Mouse (Mus musculus) left cerebral cortex, postnatal 14 days (tissue): Measurements from ENCODE around the gene Rasd1. TPM values are rescaled to one million over a fixed set of nuclear protein-coding genes. Genes with fewer than 3 reads are reported as not detected.
"Not testable (repeated sequence)": the region's sequence is repeated elsewhere in the genome, so short reads cannot be mapped to it uniquely, and the experiment has no call there.

ENCODE experiments used
- DNase-seq, 2 experiments: peaks; one replicate each; pipeline ENCODE4 v3.0.0; 2021 to 2022; ENCODE audit warnings: low spot score in 2 of 2, mixed read lengths in 1 of 2
- intact Hi-C: fragments of 180-260 bp; cut with DNase I; formaldehyde crosslinking; loops from one replicate; pipeline ENCODE4 v1.15.1; 2025
- total RNA-seq, 2 experiments: library from RNA; stranded (reverse); gene quantifications; 2 replicates each; pipeline ENCODE4 v1.2.3; 2021

The Rasd1 gene
- total RNA-seq, 2 experiments from 2014 or later = 6.5 to 6.6 TPM

GRCm38 (mm10) chr11:59963364-59964162 is 1.2 kb downstream of the Rasd1 start:
- DNase-seq = no peak
- intact Hi-C loops = loop anchor here (2.0 to 10.0 kb wide), 2 partner anchors 83 to 451 kb away; partner anchors contain the start of genes Atpaf2 and Gid4

DNA sequence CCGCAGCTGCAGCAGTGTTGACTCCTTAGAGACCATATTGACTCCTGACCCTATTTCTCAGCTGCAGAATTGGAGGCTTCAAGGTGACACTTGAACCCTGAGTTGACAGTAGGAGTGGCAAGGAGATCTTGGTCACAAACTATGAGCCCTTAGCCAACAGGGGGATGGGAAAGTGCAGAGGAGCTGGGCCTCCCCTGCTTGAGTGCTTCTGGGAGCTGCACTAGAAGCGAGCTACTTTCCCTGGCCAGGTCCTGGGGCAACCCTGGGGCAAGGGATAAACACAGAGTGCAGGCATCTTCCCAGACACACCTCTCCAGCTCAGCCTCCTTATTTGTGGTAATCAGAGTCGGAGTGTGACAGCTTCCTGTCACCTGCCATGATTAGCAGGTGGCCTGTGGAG is 2.2 kb downstream of the Rasd1 start:
- no peak for DNase-seq
- intact Hi-C loops = loop anchor here (10.0 kb wide), 1 partner anchor 452 kb away; the partner anchor contains the start of genes Atpaf2 and Gid4

GRCm38 (mm10) chr11:59961338-59961875 is 3.3 kb downstream of the Rasd1 start:
- DNase-seq = no peak
- intact Hi-C loops = loop anchor here (10.0 kb wide), 1 partner anchor 453 kb away; the partner anchor contains the start of genes Atpaf2 and Gid4

DNA sequence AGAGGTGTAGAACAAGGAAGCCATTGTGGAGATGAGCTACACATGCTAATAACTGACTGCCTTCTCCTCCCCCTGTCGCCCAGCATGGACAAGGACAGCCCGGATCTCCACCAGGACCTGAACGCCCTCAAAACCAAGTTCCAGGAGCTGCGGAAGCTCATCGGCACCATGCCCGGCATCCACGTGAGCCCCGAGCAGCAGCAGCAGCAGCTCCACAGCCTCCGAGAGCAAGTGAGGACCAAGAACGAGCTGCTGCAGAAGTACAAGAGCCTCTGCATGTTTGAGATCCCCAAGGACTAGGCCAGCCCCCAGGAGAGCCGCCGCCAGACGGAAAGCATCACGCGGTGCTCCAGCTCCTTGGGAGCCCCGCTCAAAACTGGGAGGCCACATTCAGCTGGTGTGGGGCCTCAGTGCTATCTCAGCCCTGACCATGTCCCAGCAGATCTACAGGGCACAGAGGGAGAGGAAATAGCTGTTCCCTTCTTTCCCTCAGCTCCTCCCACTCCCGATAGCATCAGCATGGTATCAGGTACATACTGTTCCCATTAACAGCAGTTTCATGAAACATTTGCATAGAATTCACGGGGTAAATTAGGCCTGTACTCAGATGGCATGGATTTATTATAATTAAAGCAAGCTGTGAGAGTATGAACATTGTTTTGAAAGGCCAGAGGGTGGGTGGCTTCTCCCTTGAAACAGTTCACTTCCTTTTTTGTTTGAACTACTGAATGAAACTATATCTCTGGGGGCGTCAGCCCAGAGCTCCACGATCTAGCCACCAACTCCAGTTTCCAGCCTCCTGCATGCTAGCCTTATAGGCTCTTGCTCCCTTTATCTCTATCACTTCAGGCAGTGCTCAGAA is 4.0 kb downstream of the Rasd1 start:
- DNase-seq = no peak
- intact Hi-C loops = loop anchor here (10.0 kb wide), 1 partner anchor 454 kb away; the partner anchor contains the start of genes Atpaf2 and Gid4

DNA sequence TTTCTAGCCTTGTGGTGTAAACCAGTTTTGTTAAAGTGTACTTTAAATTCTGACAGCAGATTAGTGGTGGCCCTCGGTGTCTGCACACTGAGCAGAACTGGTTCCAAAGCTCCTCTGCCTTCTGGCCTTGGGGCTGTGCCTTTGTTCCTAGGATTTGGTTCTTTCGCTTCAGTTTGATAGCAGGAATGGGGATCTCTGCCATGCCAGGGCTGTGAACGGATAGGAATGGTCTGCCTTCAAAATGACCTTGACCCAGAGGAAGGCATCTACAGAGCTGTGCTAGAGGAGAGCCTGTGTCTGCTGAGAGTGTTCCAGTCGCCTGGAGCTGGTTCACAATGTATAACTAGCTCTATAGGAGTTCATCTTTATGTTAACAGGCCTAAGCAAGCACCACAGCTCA is 5.3 kb downstream of the Rasd1 start:
- no peak for DNase-seq
- intact Hi-C loops = no loop called here

DNA sequence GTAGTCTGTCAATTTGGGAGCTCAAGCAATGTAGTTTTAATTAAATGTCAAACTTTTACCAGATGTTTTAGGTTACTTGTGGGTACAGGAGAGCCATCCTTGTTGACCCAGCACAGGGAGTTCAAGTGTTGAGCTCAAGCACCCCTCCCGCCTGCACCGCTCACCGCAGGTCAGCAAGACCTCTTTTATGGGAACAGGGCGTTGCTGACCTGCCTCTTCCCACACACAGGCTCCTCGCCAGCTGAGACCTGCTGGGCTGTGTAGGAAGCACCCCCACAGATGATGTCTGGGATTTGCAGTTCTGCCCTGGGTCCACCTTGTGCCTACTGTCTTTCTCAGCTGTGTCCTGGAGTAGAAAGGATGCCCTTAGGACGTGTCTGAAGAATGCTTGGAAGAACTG is 8.0 kb downstream of the Rasd1 start:
- intact Hi-C loops = no loop called here
- no peak for DNase-seq

GRCm38 (mm10) chr11:59952892-59953291 is 11.9 kb downstream of the Rasd1 start:
- intact Hi-C loops = no loop called here
- DNase-seq = no peak

DNA sequence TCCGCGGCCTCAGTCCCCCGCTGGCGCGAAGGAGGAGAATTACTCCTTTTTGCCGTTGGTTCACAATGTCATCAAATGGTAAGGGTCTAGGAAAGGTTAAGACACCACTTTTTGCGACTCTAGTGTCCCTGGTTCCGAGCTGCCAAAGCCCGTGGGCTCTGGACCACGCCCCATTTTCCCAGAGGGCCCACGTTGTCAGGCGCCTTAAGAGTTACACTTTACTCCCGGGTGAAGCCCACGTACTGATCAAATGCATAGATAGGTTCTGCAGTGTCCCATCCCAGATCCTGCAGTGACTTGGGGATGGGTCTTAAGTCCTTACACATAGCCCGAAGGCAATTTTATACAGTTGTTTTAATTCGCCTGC is 16.4 kb downstream of the Rasd1 start:
- intact Hi-C loops = loop anchor here (5.0 kb wide), 2 partner anchors 46 to 61 kb away; no protein-coding TSS in a partner anchor
- no peak for DNase-seq

DNA sequence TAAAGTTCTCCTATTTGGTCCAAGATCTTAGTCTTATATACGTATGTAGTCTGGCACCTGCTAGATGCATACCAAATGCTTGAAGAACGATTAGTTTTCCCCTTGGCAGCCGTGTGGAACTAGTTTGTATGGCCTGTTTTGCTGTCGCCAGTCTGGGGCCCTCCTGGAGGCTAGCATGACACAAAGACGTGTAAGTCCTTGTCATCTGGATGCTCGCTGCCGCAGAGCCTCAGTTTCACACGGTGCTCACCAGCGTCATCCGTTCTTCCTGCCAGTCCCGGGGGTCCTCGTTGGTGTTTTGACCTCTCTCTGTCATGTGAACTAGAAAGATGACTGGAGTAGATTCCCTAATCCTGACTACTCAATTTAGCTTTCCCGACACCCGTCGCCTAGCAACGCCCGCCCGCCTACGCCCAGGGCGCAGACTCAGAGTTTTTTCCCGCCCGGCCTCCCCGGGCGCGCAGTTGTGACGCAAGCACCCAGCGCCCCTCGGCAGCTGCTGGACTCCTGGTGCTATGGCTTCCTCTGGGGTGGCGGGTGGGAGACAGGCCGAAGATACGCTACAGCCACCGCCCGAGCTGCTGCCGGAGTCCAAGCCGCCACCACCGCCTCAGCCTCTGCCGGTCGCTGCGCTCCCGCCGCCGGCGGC is 16.9 kb downstream of the Rasd1 start, which contains the start of gene Med9:
Med9 (plus strand) TSS at position 455 of the 649 bp plus-strand sequence.
- intact Hi-C loops = loop anchor here (5.0 kb wide), 2 partner anchors 46 to 61 kb away; no protein-coding TSS in a partner anchor

DNA sequence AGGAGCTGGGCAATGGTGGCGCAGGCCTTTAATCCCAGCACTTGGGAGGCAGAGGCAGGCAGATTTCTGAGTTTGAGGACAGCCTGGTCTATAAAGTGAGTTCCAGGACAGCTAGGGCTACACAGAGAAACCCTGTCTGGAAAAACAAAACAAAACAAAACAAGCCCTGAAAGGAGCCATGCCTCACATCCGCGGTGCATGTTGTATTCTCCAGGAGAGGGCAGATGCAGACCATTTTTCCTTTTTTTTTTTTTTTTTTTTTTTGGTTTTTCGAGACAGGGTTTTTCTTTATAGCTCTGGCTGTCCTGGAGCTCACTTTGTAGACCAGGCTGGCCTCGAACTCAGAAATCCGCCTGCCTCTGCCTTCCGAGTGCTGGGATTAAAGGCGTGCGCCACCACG is 19.9 kb downstream of the Rasd1 start:
- not testable (repeated sequence) for DNase-seq
- intact Hi-C loops = loop anchor here (5.0 kb wide), 2 partner anchors 43 to 58 kb away; no protein-coding TSS in a partner anchor

More for the DNA sequence above, 16.9 kb downstream of the Rasd1 start, which contains the start of gene Med9:
- peak; percentile 96 to 97 for DNase-seq

DNA sequence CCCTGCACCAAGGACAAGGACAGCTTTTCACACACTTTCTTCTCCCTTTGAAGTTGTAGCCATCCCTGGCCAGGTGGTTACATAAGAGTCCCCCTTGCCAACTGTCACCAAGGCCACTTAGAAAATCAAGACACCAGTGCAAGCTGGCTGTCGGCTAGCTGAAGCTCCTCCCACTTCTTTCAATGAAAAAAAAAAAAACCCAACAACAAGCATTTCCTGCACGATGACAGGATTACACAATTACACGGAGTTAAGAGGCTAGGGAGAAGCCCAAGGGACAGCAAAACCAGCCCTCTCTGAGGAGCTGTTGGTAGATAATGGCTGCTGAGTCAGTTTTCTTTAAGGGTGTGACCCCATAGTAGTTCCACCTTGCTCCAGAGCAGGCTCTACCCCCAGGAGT is 23.4 kb downstream of the Rasd1 start:
- DNase-seq = no peak
- intact Hi-C loops = no loop called here

GRCm38 (mm10) chr11:59940645-59941044 is 24.1 kb downstream of the Rasd1 start:
- intact Hi-C loops = no loop called here
- DNase-seq = no peak

DNA sequence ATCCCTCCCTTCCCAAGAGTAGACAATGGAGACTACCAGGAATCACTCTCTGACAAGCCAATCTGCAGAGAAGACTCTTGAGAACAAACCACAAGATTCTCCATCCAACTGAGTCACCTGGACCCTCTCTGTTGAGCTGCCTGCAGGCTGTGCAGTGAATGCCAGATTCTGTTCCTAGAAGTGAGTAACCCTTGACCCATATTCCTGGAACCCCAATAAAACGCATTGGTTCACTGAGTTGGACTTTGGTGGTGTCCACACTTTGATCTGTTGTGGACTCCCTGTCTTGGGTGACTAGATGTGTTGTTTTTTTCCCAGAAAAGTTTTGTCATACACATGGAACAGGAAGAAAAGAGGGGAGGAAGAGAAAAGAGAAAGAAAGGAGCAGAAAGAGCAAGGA is 24.9 kb downstream of the Rasd1 start:
- intact Hi-C loops = no loop called here
- no peak for DNase-seq

GRCm38 (mm10) chr11:59937615-59938014 is 27.1 kb downstream of the Rasd1 start:
- intact Hi-C loops = no loop called here
- no peak for DNase-seq

GRCm38 (mm10) chr11:59937023-59937422 is 27.7 kb downstream of the Rasd1 start:
- intact Hi-C loops = no loop called here
- DNase-seq = no peak

DNA sequence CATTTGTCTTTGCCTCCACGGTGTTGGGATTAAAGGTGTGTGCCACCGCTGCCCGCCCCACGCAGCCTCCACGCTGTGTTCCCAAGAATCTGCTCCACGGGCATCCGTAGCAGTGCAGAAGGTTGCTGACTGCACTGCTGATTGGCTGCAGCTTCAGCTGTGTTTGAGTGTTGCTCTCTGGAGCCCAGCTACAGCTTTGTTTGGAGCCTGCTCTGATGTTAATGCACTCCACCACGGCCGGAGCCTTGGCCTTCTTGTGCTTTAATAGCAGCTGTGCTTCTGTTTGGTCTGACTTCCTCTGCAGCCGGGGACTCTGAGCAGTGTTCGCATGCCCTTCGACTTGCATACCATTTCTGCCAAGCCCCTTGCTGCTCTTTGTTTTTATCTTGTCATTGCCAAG is 30.8 kb downstream of the Rasd1 start:
- no peak for DNase-seq
- intact Hi-C loops = no loop called here

DNA sequence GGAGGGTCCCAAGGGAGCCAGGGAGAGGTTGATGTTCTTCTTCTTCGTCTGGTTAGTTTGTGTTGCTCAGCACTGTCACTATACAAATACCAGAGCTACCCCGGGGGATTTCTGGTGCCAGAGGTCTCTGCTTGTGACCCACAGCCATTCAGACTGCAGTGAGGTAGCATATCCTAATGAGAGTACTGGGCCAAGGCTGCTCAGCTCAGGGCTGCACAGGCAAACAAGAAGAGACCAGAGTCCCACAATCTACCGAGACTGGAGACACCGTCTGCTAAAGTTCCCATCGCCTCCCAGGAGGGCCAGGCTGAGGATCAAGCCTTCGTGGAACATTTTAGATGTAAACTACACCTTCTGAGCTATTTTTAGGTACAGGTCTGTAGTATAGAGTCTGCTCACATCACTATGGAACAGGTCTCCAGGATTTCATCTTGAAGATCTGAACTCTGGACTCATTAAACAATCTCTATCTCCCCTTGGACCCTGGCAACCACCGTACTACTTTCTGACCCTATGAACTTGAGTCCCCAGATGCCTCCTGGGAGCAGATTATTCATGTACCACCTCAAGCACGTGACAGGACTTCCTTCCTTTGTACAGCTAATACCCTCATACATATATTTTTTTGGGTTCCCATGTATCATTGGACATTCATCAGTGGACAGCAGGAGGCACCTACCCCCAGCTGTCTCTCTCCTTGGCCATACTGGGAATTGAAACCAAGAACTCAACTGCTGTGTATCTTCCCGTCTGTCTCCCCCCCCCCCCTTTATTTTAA is 32.0 kb downstream of the Rasd1 start:
- no peak for DNase-seq
- intact Hi-C loops = no loop called here

DNA sequence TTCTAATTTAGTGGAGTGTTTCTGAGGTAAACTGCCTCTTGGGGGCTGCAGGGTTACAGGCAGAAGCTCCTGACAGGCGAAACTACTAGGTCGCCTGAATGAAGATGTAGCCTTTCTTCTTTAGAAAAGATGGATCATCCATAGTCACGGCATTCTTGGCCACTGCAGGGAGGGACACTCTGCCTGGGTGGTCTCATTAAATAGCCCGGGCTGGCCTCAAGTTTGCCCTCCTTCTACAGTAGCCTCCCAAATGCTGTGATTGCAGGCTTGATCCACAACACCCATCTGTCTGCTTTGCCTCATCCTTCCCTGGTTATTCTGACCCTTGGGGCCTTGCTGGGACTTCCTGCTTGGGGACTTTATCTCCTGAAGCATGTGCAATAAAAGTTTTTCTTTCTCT is 34.7 kb downstream of the Rasd1 start:
- no peak for DNase-seq
- intact Hi-C loops = no loop called here
